Mouse (Mus musculus): Measurements from ENCODE around the gene Arid1b.

DNA sequence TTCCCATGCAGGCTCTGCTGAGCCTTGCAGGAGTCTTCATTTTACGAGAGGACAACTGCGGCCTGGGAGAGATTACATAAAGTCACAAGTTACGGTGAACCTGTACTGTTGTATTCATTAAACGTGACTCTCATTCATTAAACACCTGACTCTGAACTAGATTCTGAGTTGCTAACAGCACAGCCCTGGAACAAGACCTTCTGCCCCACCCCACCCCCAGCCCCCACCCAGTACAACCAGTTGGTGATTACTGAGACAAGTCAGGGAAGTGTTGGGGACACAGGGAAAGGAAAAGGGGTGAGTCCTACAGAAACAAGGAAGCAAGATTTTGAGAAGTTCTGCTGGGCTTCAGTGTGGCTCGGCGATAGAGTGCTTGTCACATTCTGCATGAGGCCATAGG is 281.6 kb downstream of the Arid1b start:
- TF ChIP-seq ZC3H11A (IDR thresholded peaks at IDR 0.05; ENCODE audit: borderline replicate concordance, low read depth, low read length) (no peak), CHD2 (IDR thresholded peaks at IDR 0.05; ENCODE audit: low read depth, low read length) (no peak), MAFK (IDR thresholded peaks at IDR 0.05; ENCODE audit: insufficient read depth, low read depth, low read length) (no peak), HCFC1 (IDR thresholded peaks at IDR 0.05; ENCODE audit: borderline replicate concordance, insufficient read depth, low read length) (no peak), ZNF384 (IDR thresholded peaks at IDR 0.05; ENCODE audit: low read depth, low read length) (no peak)

All from ES-E14 (cell line).